Mouse (Mus musculus): ENCODE data around the gene Kcne2. TPM values are rescaled to one million over a fixed set of nuclear protein-coding genes. Genes with fewer than 3 reads are reported as not detected.

The Kcne2 gene
- total RNA-seq (2014; rRNA removed), result 1.2 and 2.0 TPM in 2 replicates
- 0.58 and 0.90 TPM in 2 replicates for polyA plus RNA-seq (2015; fragmentation: Nextera tagmentation; extraction: Ambion mirVana)

- Histone ChIP-seq H3K4me2 (ENCODE audit: low read depth, low read length, poor library complexity, severe bottlenecking) (no peak within 1 kb of the TSS), H3K9me3 (ENCODE audit: low read length) (no peaks in the 10 kb centered on the region), H3K4me3 (ENCODE audit: low read depth, low read length) (no peak within 1 kb of the TSS), H3K27ac (ENCODE audit: low read depth, low read length) (no peak within 1 kb of the TSS), H3K36me3 (ENCODE audit: insufficient read depth, low read length) (no peaks in the 10 kb centered on the region), H3K27me3 (ENCODE audit: insufficient read depth, low read length) (no peaks in the 10 kb centered on the region), H3K9ac (replicated peaks; ENCODE audit: low read length, poor library complexity, severe bottlenecking) (no peak within 1 kb of the TSS), H3K4me1 (ENCODE audit: insufficient read depth, low read length) (no peaks in the 10 kb centered on the region)
- ATAC-seq (ENCODE audit: low FRiP score) (no peak), DNase-seq (ENCODE audit: low spot score) (no peak)
- TF ChIP-seq CTCF (IDR thresholded peaks at IDR 0.05), result no peak
- 69% methylated on average over 10 of the region's 10 CpGs for WGBS
Observed at GRCm38 (mm10) chr16:92292101-92292500, at the start of gene Kcne2. Kcne2 (plus strand) TSS chr16:92292389.

GRCm38 (mm10) chr16:92245909-92246308 lies 46.3 kb upstream of the Kcne2 start:
- no peaks in the 10 kb centered on the region for H3K9me3 ChIP-seq (ENCODE audit: low read length)
- no peak overlapping the region for H3K9ac ChIP-seq (replicated peaks; ENCODE audit: low read length, poor library complexity, severe bottlenecking)
- H3K4me2 ChIP-seq (ENCODE audit: low read depth, low read length, poor library complexity, severe bottlenecking), result no peak overlapping the region
- DNase-seq (ENCODE audit: low spot score) (no peak), ATAC-seq (ENCODE audit: low FRiP score) (no peak)
- no peak for TF ChIP-seq CTCF (IDR thresholded peaks at IDR 0.05)
- WGBS, result 42% methylated on average over 2 of the region's 2 CpGs
- H3K27ac ChIP-seq (ENCODE audit: low read depth, low read length), result no peak overlapping the region
- no peaks in the 10 kb centered on the region for H3K4me1 ChIP-seq (ENCODE audit: insufficient read depth, low read length)
- no peak overlapping the region for H3K4me3 ChIP-seq (ENCODE audit: low read depth, low read length)
- H3K36me3 ChIP-seq (ENCODE audit: insufficient read depth, low read length), result no peaks in the 10 kb centered on the region
- H3K27me3 ChIP-seq (ENCODE audit: insufficient read depth, low read length), result no peaks in the 10 kb centered on the region

GRCm38 (mm10) chr16:92246974-92247373 lies 45.2 kb upstream of the Kcne2 start:
- no peak overlapping the region for H3K4me2 ChIP-seq (ENCODE audit: low read depth, low read length, poor library complexity, severe bottlenecking)
- H3K4me3 ChIP-seq (ENCODE audit: low read depth, low read length), result no peak overlapping the region
- WGBS, result 80% methylated on average over 2 of the region's 2 CpGs
- ATAC-seq (ENCODE audit: low FRiP score) (no peak), DNase-seq (ENCODE audit: low spot score) (no peak)
- no peaks in the 10 kb centered on the region for H3K4me1 ChIP-seq (ENCODE audit: insufficient read depth, low read length)
- H3K36me3 ChIP-seq (ENCODE audit: insufficient read depth, low read length), result no peaks in the 10 kb centered on the region
- no peak for TF ChIP-seq CTCF (IDR thresholded peaks at IDR 0.05)
- no peak overlapping the region for H3K9ac ChIP-seq (replicated peaks; ENCODE audit: low read length, poor library complexity, severe bottlenecking)
- H3K9me3 ChIP-seq (ENCODE audit: low read length), result no peaks in the 10 kb centered on the region
- H3K27me3 ChIP-seq (ENCODE audit: insufficient read depth, low read length), result no peaks in the 10 kb centered on the region
- no peak overlapping the region for H3K27ac ChIP-seq (ENCODE audit: low read depth, low read length)

GRCm38 (mm10) chr16:92247700-92248099 lies 44.5 kb upstream of the Kcne2 start:
- Histone ChIP-seq H3K4me2 (ENCODE audit: low read depth, low read length, poor library complexity, severe bottlenecking) (no peak overlapping the region), H3K4me3 (ENCODE audit: low read depth, low read length) (no peak overlapping the region), H3K9me3 (ENCODE audit: low read length) (no peaks in the 10 kb centered on the region), H3K9ac (replicated peaks; ENCODE audit: low read length, poor library complexity, severe bottlenecking) (no peak overlapping the region), H3K36me3 (ENCODE audit: insufficient read depth, low read length) (no peaks in the 10 kb centered on the region), H3K4me1 (ENCODE audit: insufficient read depth, low read length) (no peaks in the 10 kb centered on the region), H3K27me3 (ENCODE audit: insufficient read depth, low read length) (no peaks in the 10 kb centered on the region), H3K27ac (ENCODE audit: low read depth, low read length) (no peak overlapping the region)
- ATAC-seq (ENCODE audit: low FRiP score) (no peak), DNase-seq (ENCODE audit: low spot score) (no peak)
- 81% methylated on average over 11 of the region's 11 CpGs for WGBS
- TF ChIP-seq CTCF (IDR thresholded peaks at IDR 0.05), result no peak

GRCm38 (mm10) chr16:92249681-92250080 lies 42.5 kb upstream of the Kcne2 start:
- no peak overlapping the region for H3K27ac ChIP-seq (ENCODE audit: low read depth, low read length)
- WGBS, result 85% methylated on average over 3 of the region's 3 CpGs
- ATAC-seq (ENCODE audit: low FRiP score) (no peak), DNase-seq (ENCODE audit: low spot score) (no peak)
- no peak overlapping the region for H3K4me2 ChIP-seq (ENCODE audit: low read depth, low read length, poor library complexity, severe bottlenecking)
- no peaks in the 10 kb centered on the region for H3K36me3 ChIP-seq (ENCODE audit: insufficient read depth, low read length)
- H3K4me1 ChIP-seq (ENCODE audit: insufficient read depth, low read length), result no peaks in the 10 kb centered on the region
- H3K27me3 ChIP-seq (ENCODE audit: insufficient read depth, low read length), result no peaks in the 10 kb centered on the region
- H3K9me3 ChIP-seq (ENCODE audit: low read length), result no peaks in the 10 kb centered on the region
- TF ChIP-seq CTCF (IDR thresholded peaks at IDR 0.05), result no peak
- H3K4me3 ChIP-seq (ENCODE audit: low read depth, low read length), result no peak overlapping the region
- no peak overlapping the region for H3K9ac ChIP-seq (replicated peaks; ENCODE audit: low read length, poor library complexity, severe bottlenecking)

GRCm38 (mm10) chr16:92250452-92250851 lies 41.7 kb upstream of the Kcne2 start:
- Histone ChIP-seq H3K9ac (replicated peaks; ENCODE audit: low read length, poor library complexity, severe bottlenecking) (no peak overlapping the region), H3K27ac (ENCODE audit: low read depth, low read length) (no peak overlapping the region), H3K36me3 (ENCODE audit: insufficient read depth, low read length) (no peaks in the 10 kb centered on the region), H3K4me3 (ENCODE audit: low read depth, low read length) (no peak overlapping the region), H3K9me3 (ENCODE audit: low read length) (no peaks in the 10 kb centered on the region), H3K27me3 (ENCODE audit: insufficient read depth, low read length) (no peaks in the 10 kb centered on the region), H3K4me2 (ENCODE audit: low read depth, low read length, poor library complexity, severe bottlenecking) (no peak overlapping the region), H3K4me1 (ENCODE audit: insufficient read depth, low read length) (no peaks in the 10 kb centered on the region)
- ATAC-seq (ENCODE audit: low FRiP score), result no peak
- TF ChIP-seq CTCF (IDR thresholded peaks at IDR 0.05), result no peak
- no peak for DNase-seq (ENCODE audit: low spot score)
- 90% methylated on average over 5 of the region's 5 CpGs for WGBS
